Mouse (Mus musculus) thymus, adult 18-20 months (tissue): ENCODE measurements around the gene Lrwd1.
"Not testable (repeated sequence)": the region's sequence is repeated elsewhere in the genome, so short reads cannot be mapped to it uniquely, and the experiment has no call there.

Experiments used
- DNase-seq, 2 experiments: peaks; one replicate each; pipeline ENCODE4 v3.0.0; 2022; ENCODE audit warnings: mixed read lengths in 2 of 2

Gene Lrwd1

GRCm38 (mm10) chr5:136146936-136147335 lies 11.1 kb upstream of the Lrwd1 start:
- peak; percentile 52 to 78 for DNase-seq

- no peak for DNase-seq
These were observed 8.9 kb upstream of the Lrwd1 start for GRCm38 (mm10) chr5:136144606-136145430.

DNA sequence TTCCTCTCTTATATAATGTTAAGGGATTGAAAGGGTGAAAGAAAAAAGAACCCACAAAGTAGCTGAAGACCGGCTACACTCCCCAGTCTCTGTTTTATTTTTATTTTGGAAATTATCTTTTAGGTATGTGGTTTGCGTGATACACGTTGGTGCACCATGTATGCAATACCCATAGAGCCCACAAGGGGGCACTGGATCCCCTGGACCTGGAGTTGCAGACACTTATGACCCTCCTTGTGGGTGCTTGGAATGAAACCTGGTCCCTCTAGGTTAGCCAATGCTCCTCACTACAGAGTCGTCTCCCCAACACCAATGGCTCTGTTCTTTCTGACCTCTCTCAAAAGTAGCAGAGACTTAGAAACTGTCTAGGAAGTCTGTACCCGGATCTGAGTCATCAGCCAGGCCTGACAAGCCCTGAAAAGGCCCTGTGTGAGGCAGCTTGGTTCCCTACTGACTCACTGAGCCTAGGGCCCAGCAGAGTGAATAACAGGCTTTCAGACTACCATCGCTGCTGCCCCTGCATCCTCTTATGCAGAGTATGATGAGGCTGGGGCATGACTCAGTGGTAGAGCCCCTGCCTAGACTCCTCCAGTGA lies 7.4 kb upstream of the Lrwd1 start:
- DNase-seq, result no peak

DNA sequence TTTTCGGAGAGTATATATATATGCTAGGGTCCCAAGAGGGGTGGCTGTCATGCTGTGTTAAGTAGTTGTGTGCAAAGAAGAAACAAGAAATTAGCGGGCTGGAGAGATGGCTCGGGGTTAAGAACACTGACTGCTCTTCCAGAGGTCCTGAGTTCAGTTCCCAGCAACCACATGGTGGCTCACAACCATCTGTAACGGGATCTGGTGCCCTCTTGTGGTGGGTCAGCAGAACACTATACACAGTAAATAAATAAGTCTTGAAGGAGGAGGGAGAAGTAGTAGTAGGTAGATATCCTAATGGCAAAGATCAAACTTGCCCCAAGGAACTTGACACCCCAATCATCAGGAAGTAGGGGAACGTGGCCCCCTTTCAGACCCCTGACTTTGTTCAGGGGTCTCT lies 6.9 kb upstream of the Lrwd1 start:
- DNase-seq, result no peak

DNA sequence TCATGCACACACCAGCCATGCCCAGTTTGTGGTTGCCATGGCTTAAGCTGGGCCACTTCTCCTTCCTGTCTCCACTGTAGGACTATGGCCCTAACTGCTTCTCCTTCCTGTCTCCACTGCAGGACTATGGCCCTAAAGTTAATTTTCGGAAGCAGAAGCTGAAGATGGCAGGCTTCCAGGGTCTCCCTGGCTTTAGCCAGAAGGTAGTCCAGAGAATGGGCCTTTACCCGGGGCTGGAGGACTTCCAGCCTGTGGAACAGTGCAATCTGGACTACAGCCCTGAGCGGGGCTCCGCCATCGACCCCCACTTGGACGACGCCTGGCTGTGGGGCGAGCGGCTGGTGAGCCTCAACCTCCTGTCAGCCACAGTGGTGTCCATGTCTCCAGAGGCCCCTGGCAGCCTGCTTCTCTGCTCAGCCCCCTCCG lies 4.2 kb upstream of the Lrwd1 start:
- DNase-seq, result no peak

GRCm38 (mm10) chr5:136139393-136139792 lies 3.5 kb upstream of the Lrwd1 start:
- DNase-seq, result no peak

- peak in 1 of 2 experiments; percentile 45 for DNase-seq
These were observed 1.9 kb upstream of the Lrwd1 start for GRCm38 (mm10) chr5:136137658-136138274.

DNA sequence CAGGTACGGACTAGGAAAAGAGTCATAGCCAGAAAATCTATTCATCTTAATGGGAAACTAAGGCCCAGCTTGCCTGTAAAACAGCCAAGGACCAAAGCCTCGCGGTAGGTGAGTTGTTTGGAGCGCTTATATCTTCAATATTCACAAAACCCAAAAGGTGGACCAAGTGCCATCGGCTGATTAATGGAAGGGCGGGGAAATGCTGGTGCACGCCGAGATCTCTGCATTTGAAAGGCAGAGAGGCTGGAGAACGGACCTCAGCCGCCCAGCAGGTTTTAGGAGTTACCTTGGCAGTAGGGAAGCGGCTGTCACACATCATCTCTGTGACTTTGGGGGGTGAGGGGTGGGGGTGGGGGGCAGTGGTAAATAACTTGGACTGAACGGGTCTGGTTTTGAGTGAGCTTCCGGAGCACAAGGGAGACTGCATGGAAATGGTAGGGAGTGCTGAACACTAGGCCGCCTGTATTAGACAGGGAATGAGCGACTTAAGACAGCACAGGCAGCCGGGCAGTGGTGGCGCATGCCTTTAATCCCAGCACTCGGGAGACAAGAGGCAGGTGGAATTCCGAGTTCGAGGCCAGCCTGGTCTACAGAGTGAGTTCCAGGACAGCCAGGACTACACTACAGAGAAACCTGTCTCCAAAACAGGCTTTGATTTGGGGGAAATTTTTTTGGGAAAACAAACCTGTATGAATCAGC lies 567 bp upstream of the Lrwd1 start:
- no peak for DNase-seq

- no peak for DNase-seq
These were observed 13.7 kb downstream of the Lrwd1 start for GRCm38 (mm10) chr5:136122165-136122564.

DNA sequence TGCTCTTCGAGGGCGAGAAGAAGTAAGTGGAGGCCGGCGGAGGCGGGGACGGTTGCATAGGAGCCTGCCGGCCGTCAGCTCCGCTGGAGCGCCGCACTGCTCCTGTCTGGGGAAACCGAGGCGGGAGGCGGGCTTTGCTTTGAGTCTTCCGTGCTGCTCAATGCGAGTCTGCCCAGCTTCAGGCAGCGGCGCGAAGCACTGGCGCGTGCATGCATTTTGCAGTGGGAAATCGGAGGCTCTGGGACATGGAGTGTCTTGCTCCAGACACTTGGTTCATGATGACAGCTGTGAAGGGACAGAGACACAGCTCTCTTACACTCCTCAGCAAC lies 19.1 kb downstream of the Lrwd1 start:
- DNase-seq, result no peak

DNA sequence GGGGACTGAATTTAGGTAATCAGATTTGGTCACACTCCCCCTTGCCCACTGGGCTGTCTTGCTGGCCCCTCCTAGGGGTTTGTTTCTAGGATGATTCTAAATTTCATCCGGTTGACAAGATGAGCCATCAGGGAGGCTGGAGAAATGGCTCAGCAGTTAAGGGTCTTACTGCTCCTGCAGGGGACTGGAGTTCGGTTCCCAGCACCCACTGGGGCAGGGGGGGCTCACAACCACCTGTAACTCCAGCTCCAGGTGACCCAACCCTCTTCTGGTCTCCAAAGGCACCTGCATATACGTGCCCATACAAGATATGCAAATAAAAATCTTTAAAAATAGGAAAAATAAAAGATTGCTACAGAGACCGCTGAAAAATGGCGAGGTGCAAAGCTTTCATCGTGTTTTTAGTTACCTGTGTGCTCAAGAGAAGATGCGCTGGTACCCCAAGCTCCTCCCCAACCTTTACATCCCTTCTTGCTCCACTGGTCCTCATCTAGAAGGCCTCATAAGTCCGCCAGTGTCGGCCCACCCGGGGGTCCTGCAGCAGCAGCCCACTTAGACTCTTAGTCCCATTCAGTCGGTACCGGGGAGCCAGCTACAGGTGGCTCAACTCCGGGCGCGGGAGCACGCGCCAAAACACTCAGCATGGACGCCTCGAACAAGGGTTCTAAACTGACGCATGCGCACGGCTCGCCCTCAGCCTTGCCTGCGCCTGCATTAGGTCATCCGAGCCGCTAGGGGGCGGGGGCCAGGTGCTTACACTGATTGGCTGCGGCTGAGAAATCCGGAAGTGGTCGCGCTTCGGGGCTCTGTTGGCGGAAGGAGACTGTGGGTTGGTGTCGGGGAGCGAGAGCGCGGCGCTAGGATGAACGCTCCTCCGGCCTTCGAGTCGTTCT lies 19.7 kb downstream of the Lrwd1 start, which contains the start of gene Polr2j:
Polr2j (plus strand) TSS at position 741 of the 893 bp plus-strand sequence.
- peak; percentile 90 for DNase-seq

DNA sequence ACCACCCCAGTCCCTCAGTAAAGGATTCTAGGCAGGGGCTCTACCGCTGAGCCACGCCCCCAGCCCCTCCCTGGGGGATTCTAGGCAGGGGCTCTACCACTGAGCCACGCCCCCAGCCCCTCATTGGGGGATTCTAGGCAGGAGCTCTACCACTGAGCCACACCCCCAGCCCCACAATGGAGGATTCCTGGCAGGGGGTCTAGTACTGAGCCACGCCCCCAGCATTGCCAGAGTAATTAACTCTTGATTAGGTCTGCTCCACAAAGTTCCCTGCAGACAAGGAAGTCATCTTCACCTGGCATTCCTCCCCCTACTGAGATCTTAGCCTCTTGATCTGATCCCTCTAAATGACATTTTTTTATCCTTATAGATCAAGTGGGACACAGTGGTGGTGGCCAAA lies 22.3 kb downstream of the Lrwd1 start:
- DNase-seq, result not testable (repeated sequence)

- DNase-seq, result no peak
These were observed 26.8 kb downstream of the Lrwd1 start for GRCm38 (mm10) chr5:136109042-136109441.

DNA sequence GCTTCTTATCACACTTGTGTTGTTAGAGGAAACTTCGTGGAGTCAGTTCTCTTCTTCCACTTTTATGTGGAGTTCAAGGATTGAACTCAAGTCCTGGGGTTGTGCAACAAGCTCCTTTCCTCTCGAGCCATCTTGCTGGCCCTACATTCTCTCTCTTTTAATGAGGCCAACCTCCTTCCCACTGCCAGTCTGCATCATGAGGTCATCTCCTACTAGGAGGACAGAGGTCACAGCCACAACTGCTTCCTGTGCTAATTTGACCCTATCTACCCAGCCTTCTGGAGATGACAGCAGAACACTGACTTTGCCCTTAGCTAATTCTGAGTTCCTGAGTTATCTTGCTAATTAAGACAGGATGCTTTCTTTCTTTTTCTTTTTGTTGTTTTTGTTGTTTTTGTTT lies 27.4 kb downstream of the Lrwd1 start:
- no peak for DNase-seq

- no peak for DNase-seq
These were observed 31.4 kb downstream of the Lrwd1 start for GRCm38 (mm10) chr5:136104511-136104910.

GRCm38 (mm10) chr5:136102099-136102820 lies 33.6 kb downstream of the Lrwd1 start:
- DNase-seq, result peak; percentile 39 to 60

GRCm38 (mm10) chr5:136098536-136098935 lies 37.3 kb downstream of the Lrwd1 start:
- no peak for DNase-seq

DNA sequence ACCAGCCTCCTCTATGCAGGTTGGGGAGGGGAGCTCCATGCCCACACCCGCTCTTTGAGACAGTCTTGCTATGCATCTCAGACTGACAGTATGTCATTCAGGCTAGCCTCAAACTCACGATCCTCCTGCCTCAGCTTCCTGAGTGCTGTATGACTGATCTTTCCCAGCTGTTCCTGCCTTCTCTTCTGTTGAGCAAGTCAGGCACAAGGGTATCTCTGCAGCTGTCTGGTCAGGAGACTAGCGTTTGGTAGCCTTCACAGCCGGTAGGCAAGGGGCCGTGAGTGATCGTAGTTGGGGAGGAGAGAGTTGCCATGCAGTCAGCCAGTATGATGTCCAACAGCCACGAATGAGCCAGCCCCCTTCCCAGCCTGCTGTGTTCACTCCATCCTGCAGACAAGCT lies 40.8 kb downstream of the Lrwd1 start:
- no peak for DNase-seq

- DNase-seq, result no peak
These were observed 41.4 kb downstream of the Lrwd1 start for GRCm38 (mm10) chr5:136094249-136095010.

DNA sequence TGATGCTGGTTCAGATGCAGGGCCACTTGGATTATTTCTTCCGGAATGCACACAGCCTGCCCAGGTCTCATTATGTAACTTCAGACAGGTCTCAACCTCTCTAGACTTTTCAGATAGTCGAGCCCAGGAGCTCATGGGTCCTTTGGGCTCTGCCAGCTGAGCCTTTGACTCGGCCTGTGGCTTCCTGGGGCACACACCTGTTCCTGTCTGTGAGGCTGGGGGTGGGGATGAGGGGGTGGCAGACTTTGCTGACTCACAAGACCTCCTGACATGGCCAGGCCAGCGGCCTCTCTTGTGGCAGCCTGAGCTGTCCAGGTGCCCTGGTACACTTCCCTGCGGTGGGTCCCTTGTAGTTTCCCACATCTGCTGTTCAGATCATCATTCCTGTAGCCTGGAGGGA lies 43.9 kb downstream of the Lrwd1 start:
- peak; percentile 45 for DNase-seq
